Mouse (Mus musculus): Measurements from ENCODE around the gene Apom.

- TF ChIP-seq CTCF (IDR thresholded peaks at IDR 0.05; ENCODE audit: control insufficient read depth, insufficient read depth, insufficient read length) (no peak), CEBPB (IDR thresholded peaks at IDR 0.05; ENCODE audit: low read depth) (no peak), MYOG (IDR thresholded peaks at IDR 0.05; ENCODE audit: control insufficient read depth, extremely low read depth, insufficient read length) (no peak), FOSL1 (IDR thresholded peaks at IDR 0.05; ENCODE audit: insufficient read depth, low read length, poor library complexity, severe bottlenecking) (no peak), MYOD1 (IDR thresholded peaks at IDR 0.05; ENCODE audit: control insufficient read depth, insufficient read length, low read depth) (no peak), USF1 (IDR thresholded peaks at IDR 0.05; ENCODE audit: low read depth) (no peak)
Measured at GRCm38 (mm10) chr17:35164568-35165450, 33.0 kb upstream of the Apom start, which contains the start of gene Prrc2a.
